Mouse (Mus musculus): ENCODE measurements around the gene Sema4g.

Gene Sema4g

GRCm38 (mm10) chr19:44988831-44989566 lies at the start of gene Sema4g:
Gene Sema4g (plus strand): TSS chr19:44989101.
- DNase-seq = peak; percentile 64

- no peak for DNase-seq
Observed at GRCm38 (mm10) chr19:44959633-44960032, 29.3 kb upstream of the Sema4g start.

- DNase-seq = no peak
Observed at GRCm38 (mm10) chr19:44965978-44966377, 22.9 kb upstream of the Sema4g start.

- no peak for DNase-seq
Observed at GRCm38 (mm10) chr19:44968329-44968728, 20.6 kb upstream of the Sema4g start.

- DNase-seq = no peak
Observed at GRCm38 (mm10) chr19:44976636-44977035, 12.3 kb upstream of the Sema4g start.

- DNase-seq = no peak
Observed at GRCm38 (mm10) chr19:44977148-44977547, 11.8 kb upstream of the Sema4g start.

GRCm38 (mm10) chr19:44980787-44981186 lies 8.1 kb upstream of the Sema4g start:
- DNase-seq = no peak

GRCm38 (mm10) chr19:44982477-44983115 lies 6.3 kb upstream of the Sema4g start:
- DNase-seq = no peak

GRCm38 (mm10) chr19:44983366-44983765 lies 5.5 kb upstream of the Sema4g start:
- no peak for DNase-seq

- DNase-seq = no peak
Observed at GRCm38 (mm10) chr19:44984420-44984819, 4.5 kb upstream of the Sema4g start.

- no peak for DNase-seq
Observed at GRCm38 (mm10) chr19:44985159-44985988, 3.5 kb upstream of the Sema4g start.

- DNase-seq = no peak
Observed at GRCm38 (mm10) chr19:44987004-44987403, 1.9 kb upstream of the Sema4g start.

- no peak for DNase-seq
Observed at GRCm38 (mm10) chr19:44987851-44988250, 1.1 kb upstream of the Sema4g start.

GRCm38 (mm10) chr19:44988321-44988720 lies 580 bp upstream of the Sema4g start:
- DNase-seq = no peak

GRCm38 (mm10) chr19:44989567-44990495 lies 930 bp downstream of the Sema4g start:
- no peak for DNase-seq

- DNase-seq = no peak
Observed at GRCm38 (mm10) chr19:44991031-44991430, 2.1 kb downstream of the Sema4g start.

GRCm38 (mm10) chr19:44992246-44992645 lies 3.3 kb downstream of the Sema4g start:
- peak; percentile 36 for DNase-seq

GRCm38 (mm10) chr19:44992712-44993111 lies 3.8 kb downstream of the Sema4g start:
- DNase-seq = no peak

GRCm38 (mm10) chr19:44997786-44998185 lies 8.9 kb downstream of the Sema4g start:
- no peak for DNase-seq

- no peak for DNase-seq
Observed at GRCm38 (mm10) chr19:44999647-45000046, 10.7 kb downstream of the Sema4g start.

GRCm38 (mm10) chr19:45002301-45002700 lies 13.4 kb downstream of the Sema4g start:
- no peak for DNase-seq

- no peak for DNase-seq
Observed at GRCm38 (mm10) chr19:45003740-45004516, 15.0 kb downstream of the Sema4g start.
